Mouse (Mus musculus): ENCODE results near the gene Ncl. TPM values are rescaled to one million over a fixed set of nuclear protein-coding genes. Genes with fewer than 3 reads are reported as not detected.

Ncl gene
- total and polyA plus RNA-seq, 2 experiments = 4.6 to 24.3 TPM

GRCm38 (mm10) chr1:86393219-86393618 lies 34.0 kb upstream of the Ncl start:
- no peaks in the 10 kb centered on the region for H3K27me3 ChIP-seq (ENCODE audit: control insufficient read depth, insufficient read depth, low read length)
- no peak overlapping the region for H3K9ac ChIP-seq (ENCODE audit: low read depth, low read length)
- WGBS = 77% methylated on average over 3 of the region's 3 CpGs
- H3K36me3 ChIP-seq (ENCODE audit: control insufficient read depth, insufficient read depth, low read length) = no peaks in the 10 kb centered on the region
- no peaks in the 10 kb centered on the region for H3K79me2 ChIP-seq (ENCODE audit: control insufficient read depth, insufficient read depth, low read length)
- no peak overlapping the region for H3K4me3 ChIP-seq (ENCODE audit: insufficient read depth, low read depth, low read length)
- no peaks in the 10 kb centered on the region for H3K4me1 ChIP-seq (ENCODE audit: control insufficient read depth, insufficient read depth, low read length)
- no peak for DNase-seq (ENCODE audit: extremely low read depth, low read depth, low spot score)
- no peak for TF ChIP-seq CTCF (IDR thresholded peaks at IDR 0.05; ENCODE audit: low read depth, low read length)
- no peak for TF ChIP-seq POLR2A (IDR thresholded peaks at IDR 0.05; ENCODE audit: extremely low read depth, insufficient read depth, low read length)
- no peak overlapping the region for H3K27ac ChIP-seq (replicated peaks; ENCODE audit: insufficient read depth, low read depth, low read length)

- H3K27me3 ChIP-seq (ENCODE audit: control insufficient read depth, insufficient read depth, low read length) = no peaks in the 10 kb centered on the region
- H3K36me3 ChIP-seq (ENCODE audit: control insufficient read depth, insufficient read depth, low read length) = no peaks in the 10 kb centered on the region
- TF ChIP-seq CTCF (IDR thresholded peaks at IDR 0.05; ENCODE audit: low read depth, low read length) (no peak), POLR2A (IDR thresholded peaks at IDR 0.05; ENCODE audit: extremely low read depth, insufficient read depth, low read length) (no peak)
- H3K79me2 ChIP-seq (ENCODE audit: control insufficient read depth, insufficient read depth, low read length) = no peaks in the 10 kb centered on the region
- H3K4me3 ChIP-seq (ENCODE audit: insufficient read depth, low read depth, low read length) = no peak overlapping the region
- no peak for DNase-seq (ENCODE audit: extremely low read depth, low read depth, low spot score)
- no peak overlapping the region for H3K9ac ChIP-seq (ENCODE audit: low read depth, low read length)
- H3K4me1 ChIP-seq (ENCODE audit: control insufficient read depth, insufficient read depth, low read length) = no peaks in the 10 kb centered on the region
- WGBS = 80% methylated on average over 2 of the region's 2 CpGs
- no peak overlapping the region for H3K27ac ChIP-seq (replicated peaks; ENCODE audit: insufficient read depth, low read depth, low read length)
These were observed 32.2 kb upstream of the Ncl start for GRCm38 (mm10) chr1:86391425-86391824.

DNA sequence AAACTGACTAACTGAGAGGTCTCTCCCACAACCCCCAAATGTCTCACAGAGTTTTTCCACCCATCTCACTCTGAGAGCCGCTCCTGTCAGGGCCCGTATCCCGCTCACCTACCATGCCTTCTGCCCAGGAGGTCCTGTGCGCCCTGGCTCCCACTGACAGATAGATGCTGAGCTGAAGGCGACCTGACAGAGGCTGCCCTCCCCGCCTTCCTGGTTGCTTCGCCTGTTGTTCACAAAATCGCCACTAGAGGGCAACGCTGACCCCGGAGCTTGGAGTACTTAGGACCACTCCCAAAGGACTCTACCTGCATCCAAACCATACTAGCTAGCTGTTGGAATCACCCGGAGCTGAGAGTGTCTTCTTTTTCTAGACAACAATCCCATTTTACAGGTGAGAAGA lies 30.0 kb upstream of the Ncl start:
- Histone ChIP-seq H3K4me3 (ENCODE audit: insufficient read depth, low read depth, low read length) (no peak overlapping the region), H3K9ac (ENCODE audit: low read depth, low read length) (no peak overlapping the region), H3K27ac (replicated peaks; ENCODE audit: insufficient read depth, low read depth, low read length) (no peak overlapping the region), H3K4me1 (ENCODE audit: control insufficient read depth, insufficient read depth, low read length) (no peaks in the 10 kb centered on the region), H3K79me2 (ENCODE audit: control insufficient read depth, insufficient read depth, low read length) (no peaks in the 10 kb centered on the region), H3K27me3 (ENCODE audit: control insufficient read depth, insufficient read depth, low read length) (no peaks in the 10 kb centered on the region), H3K36me3 (ENCODE audit: control insufficient read depth, insufficient read depth, low read length) (no peaks in the 10 kb centered on the region)
- TF ChIP-seq CTCF (IDR thresholded peaks at IDR 0.05; ENCODE audit: low read depth, low read length) = peak; percentile 85
- TF ChIP-seq POLR2A (IDR thresholded peaks at IDR 0.05; ENCODE audit: extremely low read depth, insufficient read depth, low read length) = no peak
- DNase-seq (ENCODE audit: extremely low read depth, low read depth, low spot score) = peak; percentile 19
- WGBS = 2% methylated on average over 11 of the region's 11 CpGs

- peak; percentile 76 for DNase-seq (ENCODE audit: extremely low read depth, low read depth, low spot score)
- WGBS = 16% methylated on average over 13 of the region's 13 CpGs
- no peaks in the 10 kb centered on the region for H3K36me3 ChIP-seq (ENCODE audit: control insufficient read depth, insufficient read depth, low read length)
- H3K9ac ChIP-seq (ENCODE audit: low read depth, low read length) = no peak overlapping the region
- no peak overlapping the region for H3K27ac ChIP-seq (replicated peaks; ENCODE audit: insufficient read depth, low read depth, low read length)
- H3K27me3 ChIP-seq (ENCODE audit: control insufficient read depth, insufficient read depth, low read length) = no peaks in the 10 kb centered on the region
- H3K79me2 ChIP-seq (ENCODE audit: control insufficient read depth, insufficient read depth, low read length) = no peaks in the 10 kb centered on the region
- H3K4me1 ChIP-seq (ENCODE audit: control insufficient read depth, insufficient read depth, low read length) = 0 out of 2 replicates have a peak, but pooled peaks cover 2% of the 10 kb centered on the region
- TF ChIP-seq CTCF (IDR thresholded peaks at IDR 0.05; ENCODE audit: low read depth, low read length) = peak; percentile 97
- no peak for TF ChIP-seq POLR2A (IDR thresholded peaks at IDR 0.05; ENCODE audit: extremely low read depth, insufficient read depth, low read length)
- H3K4me3 ChIP-seq (ENCODE audit: insufficient read depth, low read depth, low read length) = no peak overlapping the region
These were observed 21.8 kb upstream of the Ncl start for GRCm38 (mm10) chr1:86381027-86381426.

GRCm38 (mm10) chr1:86379161-86379569 lies 20.0 kb upstream of the Ncl start:
- DNase-seq (ENCODE audit: extremely low read depth, low read depth, low spot score) = no peak
- no peak overlapping the region for H3K9ac ChIP-seq (ENCODE audit: low read depth, low read length)
- no peak for TF ChIP-seq POLR2A (IDR thresholded peaks at IDR 0.05; ENCODE audit: extremely low read depth, insufficient read depth, low read length)
- no peak for TF ChIP-seq CTCF (IDR thresholded peaks at IDR 0.05; ENCODE audit: low read depth, low read length)
- H3K4me1 ChIP-seq (ENCODE audit: control insufficient read depth, insufficient read depth, low read length) = 0 out of 2 replicates have a peak, but pooled peaks cover 2% of the 10 kb centered on the region
- no peaks in the 10 kb centered on the region for H3K27me3 ChIP-seq (ENCODE audit: control insufficient read depth, insufficient read depth, low read length)
- no peak overlapping the region for H3K27ac ChIP-seq (replicated peaks; ENCODE audit: insufficient read depth, low read depth, low read length)
- H3K36me3 ChIP-seq (ENCODE audit: control insufficient read depth, insufficient read depth, low read length) = no peaks in the 10 kb centered on the region
- 81% methylated on average over 9 of the region's 9 CpGs for WGBS
- no peak overlapping the region for H3K4me3 ChIP-seq (ENCODE audit: insufficient read depth, low read depth, low read length)
- no peaks in the 10 kb centered on the region for H3K79me2 ChIP-seq (ENCODE audit: control insufficient read depth, insufficient read depth, low read length)

DNA sequence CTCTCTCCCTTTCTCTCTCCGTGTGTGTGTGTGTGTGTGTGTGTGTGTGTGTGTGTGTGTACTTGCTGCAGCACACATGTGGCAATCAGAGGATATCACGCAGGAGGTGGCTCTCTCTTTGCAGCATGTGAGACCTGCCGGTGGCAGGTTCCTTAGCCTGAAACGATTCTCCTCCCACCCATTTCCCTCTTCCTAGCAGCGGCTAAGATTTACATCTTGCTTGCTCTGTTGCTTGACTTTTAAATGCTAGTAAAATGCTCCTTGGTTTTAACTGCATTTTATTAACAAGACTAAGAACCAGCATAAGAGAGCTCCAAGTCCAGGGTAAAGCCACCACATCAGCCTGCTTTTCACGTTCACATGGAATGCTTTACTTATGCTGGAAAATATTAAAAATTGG lies 19.5 kb upstream of the Ncl start:
- no peaks in the 10 kb centered on the region for H3K36me3 ChIP-seq (ENCODE audit: control insufficient read depth, insufficient read depth, low read length)
- no peak overlapping the region for H3K4me3 ChIP-seq (ENCODE audit: insufficient read depth, low read depth, low read length)
- TF ChIP-seq POLR2A (IDR thresholded peaks at IDR 0.05; ENCODE audit: extremely low read depth, insufficient read depth, low read length) (no peak), CTCF (IDR thresholded peaks at IDR 0.05; ENCODE audit: low read depth, low read length) (no peak)
- no peaks in the 10 kb centered on the region for H3K27me3 ChIP-seq (ENCODE audit: control insufficient read depth, insufficient read depth, low read length)
- no peaks in the 10 kb centered on the region for H3K79me2 ChIP-seq (ENCODE audit: control insufficient read depth, insufficient read depth, low read length)
- H3K4me1 ChIP-seq (ENCODE audit: control insufficient read depth, insufficient read depth, low read length) = 0 out of 2 replicates have a peak, but pooled peaks cover 2% of the 10 kb centered on the region
- 62% methylated on average over 6 of the region's 6 CpGs for WGBS
- no peak overlapping the region for H3K27ac ChIP-seq (replicated peaks; ENCODE audit: insufficient read depth, low read depth, low read length)
- no peak overlapping the region for H3K9ac ChIP-seq (ENCODE audit: low read depth, low read length)
- no peak for DNase-seq (ENCODE audit: extremely low read depth, low read depth, low spot score)
